Mouse (Mus musculus) G1E (cell line): ENCODE measurements around the gene Rbpj.

Source experiments
- CTCF ChIP-seq: IDR thresholded peaks from 2 replicates; pipeline ENCODE4 v1.5.1; 2012; ENCODE audit warnings: low read depth, low read length, inconsistent platforms, mixed read lengths
- GATA1 ChIP-seq: IDR thresholded peaks from 2 replicates; pipeline ENCODE4 v1.6.1; 2012; ENCODE audit warnings: borderline replicate concordance, low read length, inconsistent platforms, mixed read lengths
- GATA2 ChIP-seq: IDR thresholded peaks from 2 replicates; pipeline ENCODE4 v1.6.1; 2012; ENCODE audit warnings: low read depth, low read length, inconsistent platforms, borderline replicate concordance
- POLR2AphosphoS5 ChIP-seq: IDR thresholded peaks from 2 replicates; pipeline ENCODE4 v1.6.1; 2012; ENCODE audit warnings: low read depth, low read length, inconsistent platforms; ENCODE audit not compliant: insufficient replicate concordance
- TAL1 ChIP-seq: conservative IDR thresholded peaks from 2 replicates; pipeline ENCODE4 v1.6.1; 2012; ENCODE audit warnings: low read depth, low read length, inconsistent platforms, mixed read lengths

DNA sequence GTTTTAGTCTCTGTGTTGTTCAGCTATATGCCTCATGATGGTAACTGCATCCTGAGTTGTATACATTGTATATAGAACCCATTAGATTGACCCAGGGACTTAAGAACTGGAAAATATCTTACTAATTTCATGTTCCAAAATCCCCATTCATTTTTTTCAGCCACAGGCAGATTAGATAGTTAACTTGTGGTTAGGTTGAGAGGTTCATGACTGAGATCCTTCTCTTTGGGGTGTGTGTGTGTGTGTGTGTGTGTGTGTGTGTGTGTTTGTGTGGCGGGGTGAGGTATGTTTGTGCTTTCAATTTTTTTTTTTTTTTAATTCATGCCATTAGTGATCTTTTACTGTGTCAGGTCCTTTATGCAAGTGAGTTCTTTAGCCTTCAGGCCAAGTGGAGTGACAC is 133.2 kb downstream of the Rbpj start:
- TF ChIP-seq CTCF (no peak), GATA1 (no peak), POLR2AphosphoS5 (no peak), GATA2 (no peak), TAL1 (no peak)
